Mouse (Mus musculus) forebrain, embryonic 12.5 days (tissue): Measurements from ENCODE around the gene Cyp2d9. TPM values are rescaled to one million over a fixed set of nuclear protein-coding genes. Genes with fewer than 3 reads are reported as not detected.
"Not testable (repeated sequence)": the region's sequence is repeated elsewhere in the genome, so short reads cannot be mapped to it uniquely, and the experiment has no call there.

ENCODE experiments used
- ATAC-seq: fragments of 200-750 bp; cut with Nextera tagmentation; 2 replicates; pipeline ENCODE4 v1.8.0; 2017; ENCODE audit warnings: moderate TSS enrichment; ENCODE audit not compliant: low FRiP score
- H3K27ac ChIP-seq: fragments of 300-500 bp; sonication (generic); 2 replicates; pipeline ENCODE4 v1.5.1; 2016; ENCODE audit warnings: mild to moderate bottlenecking
- H3K27me3 ChIP-seq: fragments of 300-500 bp; sonication (generic); 2 replicates; pipeline ENCODE4 v1.6.1; 2016; ENCODE audit warnings: mild to moderate bottlenecking
- H3K36me3 ChIP-seq: fragments of 300-500 bp; sonication (generic); replicated peaks from 2 replicates; pipeline ENCODE4 v1.6.1; 2016; ENCODE audit warnings: mild to moderate bottlenecking
- H3K4me1 ChIP-seq: fragments of 300-500 bp; sonication (generic); 2 replicates; pipeline ENCODE4 v1.6.1; 2016
- H3K4me2 ChIP-seq: fragments of 300-500 bp; sonication (generic); 2 replicates; pipeline ENCODE4 v1.6.1; 2016; ENCODE audit warnings: mild to moderate bottlenecking, moderate library complexity
- H3K4me3 ChIP-seq: fragments of 300-500 bp; sonication (generic); replicated peaks from 2 replicates; pipeline ENCODE4 v1.5.1; 2016; ENCODE audit warnings: mild to moderate bottlenecking
- H3K9ac ChIP-seq: fragments of 300-500 bp; sonication (generic); 2 replicates; pipeline ENCODE4 v1.6.1; 2016; ENCODE audit warnings: mild to moderate bottlenecking
- H3K9me3 ChIP-seq: fragments of 300-500 bp; sonication (generic); 2 replicates; pipeline ENCODE4 v1.6.1; 2016
- WGBS: fragments of 180-500 bp; shearing (Covaris S2); methylation state at CpG from one replicate; pipeline ENCODE4 v1.1.7; 2016; 5-methylcytosine and 5-hydroxymethylcytosine counted together
- polyA plus RNA-seq: library from polyadenylated mRNA; unstranded; fragments of >200 nt; fragmentation: Nextera tagmentation; extraction: Ambion mirVana; gene quantifications from 2 replicates; pipeline ENCODE4 v1.2.1, GENCODE M21; 2016

The Cyp2d9 gene
- polyA plus RNA-seq, 1 experiment from 2014 or later: not detected

GRCm38 (mm10) chr15:82416797-82417789 is 16.1 kb upstream of the Cyp2d9 start:
- peak; percentile 60; the same call in 1 of the 2 replicates for ATAC-seq
- Histone ChIP-seq H3K36me3 (no peaks in the 10 kb centered on the region), H3K4me1 (peaks cover 7% of the 10 kb centered on the region), H3K4me2 (peak overlapping the region; percentile 35), H3K9ac (0 out of 2 replicates have a peak overlapping the region, but pooled peaks have one; percentile 25), H3K9me3 (no peaks in the 10 kb centered on the region), H3K27ac (no peak overlapping the region), H3K27me3 (no peaks in the 10 kb centered on the region), H3K4me3 (no peak overlapping the region)
- 27% methylated on average over 16 of the region's 16 CpGs for WGBS

DNA sequence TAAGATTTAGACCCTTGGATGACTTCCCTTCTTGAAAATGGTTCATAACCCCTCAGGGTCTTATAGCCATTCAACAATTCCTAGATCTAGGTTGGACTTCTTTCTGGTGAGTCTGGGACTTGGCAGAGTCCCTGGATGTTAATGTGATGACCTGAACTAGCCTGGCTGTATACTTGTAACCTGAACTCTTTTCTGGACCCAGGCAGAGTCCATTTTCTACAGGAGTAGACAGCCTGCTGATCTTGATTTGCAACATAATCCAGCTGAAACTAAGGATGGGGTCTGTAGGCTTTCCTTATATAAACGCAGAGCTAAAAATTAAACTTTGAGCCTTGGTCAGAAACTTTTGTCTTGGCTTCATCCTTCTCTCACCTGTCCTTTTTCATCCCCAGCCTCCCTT is 14.6 kb upstream of the Cyp2d9 start:
- Histone ChIP-seq H3K4me1 (peaks cover 7% of the 10 kb centered on the region), H3K9me3 (no peaks in the 10 kb centered on the region), H3K4me2 (no peak overlapping the region), H3K4me3 (no peak overlapping the region), H3K9ac (no peak overlapping the region), H3K27ac (no peak overlapping the region), H3K36me3 (no peaks in the 10 kb centered on the region), H3K27me3 (no peaks in the 10 kb centered on the region)
- ATAC-seq: no peak
- 77% methylated on average over 1 of the region's 1 CpGs for WGBS

- 84% methylated on average over 4 of the region's 4 CpGs for WGBS
Observed at GRCm38 (mm10) chr15:82422935-82423334, 10.3 kb upstream of the Cyp2d9 start.

GRCm38 (mm10) chr15:82423471-82423870 is 9.8 kb upstream of the Cyp2d9 start:
- WGBS: 86% methylated on average over 3 of the region's 3 CpGs
- Histone ChIP-seq H3K4me1 (no peaks in the 10 kb centered on the region), H3K9ac (no peak overlapping the region), H3K27me3 (no peaks in the 10 kb centered on the region; the same call in 1 of the 2 replicates), H3K27ac (no peak overlapping the region), H3K4me2 (no peak overlapping the region), H3K9me3 (peaks cover 4% of the 10 kb centered on the region; the same call in 1 of the 2 replicates), H3K4me3 (no peak overlapping the region), H3K36me3 (no peaks in the 10 kb centered on the region)
- ATAC-seq: no peak

More at GRCm38 (mm10) chr15:82422935-82423334, 10.3 kb upstream of the Cyp2d9 start:
- Histone ChIP-seq H3K36me3 (no peaks in the 10 kb centered on the region), H3K4me2 (no peak overlapping the region), H3K27ac (no peak overlapping the region), H3K4me1 (no peaks in the 10 kb centered on the region), H3K4me3 (no peak overlapping the region), H3K27me3 (no peaks in the 10 kb centered on the region; the same call in 1 of the 2 replicates), H3K9ac (no peak overlapping the region), H3K9me3 (no peaks in the 10 kb centered on the region)
- no peak for ATAC-seq

DNA sequence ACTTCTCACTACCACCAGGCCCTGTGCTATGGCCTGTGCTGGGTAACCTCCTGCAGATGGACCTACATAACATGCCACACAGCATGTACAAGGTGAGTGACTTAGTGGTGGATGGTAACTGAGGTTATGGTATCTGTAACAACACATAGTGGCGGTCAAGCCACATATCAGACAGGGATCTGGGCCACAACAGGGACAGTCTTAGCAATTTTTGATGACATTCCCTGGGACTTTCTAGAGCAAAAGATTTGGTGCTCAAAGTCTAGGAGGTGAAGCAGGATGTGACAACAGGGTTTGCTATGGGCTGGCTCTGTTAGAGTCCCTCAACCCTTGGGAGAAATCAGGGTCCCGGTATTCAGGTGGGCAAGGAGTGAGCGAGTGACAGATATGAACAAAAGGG is 384 bp downstream of the Cyp2d9 start:
- H3K4me1 ChIP-seq: no peaks in the 10 kb centered on the region
- H3K27me3 ChIP-seq: 0 out of 2 replicates have a peak, but pooled peaks cover 4% of the 10 kb centered on the region
- H3K4me2 ChIP-seq: no peak overlapping the region
- ATAC-seq: no peak
- no peak overlapping the region for H3K9ac ChIP-seq
- WGBS: 95% methylated on average over 3 of the region's 3 CpGs
- peaks cover 7% of the 10 kb centered on the region for H3K9me3 ChIP-seq
- H3K4me3 ChIP-seq: no peak overlapping the region
- no peaks in the 10 kb centered on the region for H3K36me3 ChIP-seq
- no peak overlapping the region for H3K27ac ChIP-seq

GRCm38 (mm10) chr15:82434541-82434940 is 1.3 kb downstream of the Cyp2d9 start:
- Histone ChIP-seq H3K9ac (no peak overlapping the region), H3K27me3 (0 out of 2 replicates have a peak, but pooled peaks cover 4% of the 10 kb centered on the region), H3K4me3 (no peak overlapping the region), H3K9me3 (peaks cover 7% of the 10 kb centered on the region), H3K36me3 (no peaks in the 10 kb centered on the region), H3K4me2 (no peak overlapping the region), H3K4me1 (no peaks in the 10 kb centered on the region), H3K27ac (no peak overlapping the region)
- 92% methylated on average over 3 of the region's 3 CpGs for WGBS
- ATAC-seq: no peak

DNA sequence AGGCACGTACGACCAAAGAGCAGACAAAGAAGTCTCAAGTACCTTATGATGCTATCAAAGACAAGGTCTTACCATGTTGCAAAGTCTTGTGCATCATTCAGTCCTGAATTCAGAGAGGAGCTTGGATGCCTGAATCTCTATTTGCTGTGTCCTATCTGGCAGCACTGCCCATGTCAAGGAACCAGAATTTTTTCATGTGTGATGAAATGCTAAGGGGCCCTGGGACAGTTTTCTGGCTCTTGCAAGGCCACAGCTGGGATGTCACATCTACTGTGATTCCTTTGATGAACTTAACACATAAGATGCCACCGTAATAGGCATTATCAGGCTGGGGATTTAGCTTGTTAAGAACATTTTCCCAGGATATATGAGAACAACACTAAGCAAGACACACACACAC is 1.8 kb downstream of the Cyp2d9 start:
- no peaks in the 10 kb centered on the region for H3K4me1 ChIP-seq
- H3K4me3 ChIP-seq: no peak overlapping the region
- peaks cover 7% of the 10 kb centered on the region for H3K9me3 ChIP-seq
- no peak overlapping the region for H3K4me2 ChIP-seq
- H3K36me3 ChIP-seq: no peaks in the 10 kb centered on the region
- 82% methylated on average over 3 of the region's 3 CpGs for WGBS
- H3K27me3 ChIP-seq: 0 out of 2 replicates have a peak, but pooled peaks cover 4% of the 10 kb centered on the region
- no peak for ATAC-seq
- no peak overlapping the region for H3K9ac ChIP-seq
- H3K27ac ChIP-seq: no peak overlapping the region

DNA sequence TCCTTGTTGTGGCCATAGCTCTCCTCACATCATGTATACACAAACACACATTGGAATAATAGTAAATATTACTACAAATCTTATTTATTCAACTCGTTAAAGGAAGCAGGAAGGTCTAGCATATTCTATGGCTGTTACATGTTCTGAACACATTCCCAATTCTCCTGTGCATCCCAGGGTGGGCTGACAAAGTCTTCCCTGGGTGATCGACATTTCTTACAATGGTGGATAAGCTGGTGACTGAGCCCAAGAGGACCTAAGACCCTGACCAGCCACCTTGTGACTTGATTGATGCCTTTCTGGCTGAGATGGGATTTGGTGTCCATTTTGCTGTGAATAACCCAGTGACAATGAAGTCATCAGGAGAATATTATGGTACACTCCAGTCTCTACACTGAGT is 2.4 kb downstream of the Cyp2d9 start:
- no peaks in the 10 kb centered on the region for H3K4me1 ChIP-seq
- peaks cover 7% of the 10 kb centered on the region for H3K9me3 ChIP-seq
- no peaks in the 10 kb centered on the region for H3K36me3 ChIP-seq
- 86% methylated on average over 2 of the region's 2 CpGs for WGBS
- H3K4me2 ChIP-seq: no peak overlapping the region
- no peak overlapping the region for H3K27ac ChIP-seq
- H3K27me3 ChIP-seq: 0 out of 2 replicates have a peak, but pooled peaks cover 4% of the 10 kb centered on the region
- no peak overlapping the region for H3K4me3 ChIP-seq
- no peak overlapping the region for H3K9ac ChIP-seq
- no peak for ATAC-seq

- no peaks in the 10 kb centered on the region for H3K36me3 ChIP-seq
- H3K9me3 ChIP-seq: peaks cover 7% of the 10 kb centered on the region
- no peak for ATAC-seq
- 72% methylated on average over 5 of the region's 5 CpGs for WGBS
- H3K27me3 ChIP-seq: 0 out of 2 replicates have a peak, but pooled peaks cover 4% of the 10 kb centered on the region
- no peak overlapping the region for H3K27ac ChIP-seq
- H3K4me2 ChIP-seq: no peak overlapping the region
- no peak overlapping the region for H3K9ac ChIP-seq
- no peaks in the 10 kb centered on the region for H3K4me1 ChIP-seq
- no peak overlapping the region for H3K4me3 ChIP-seq
Observed at GRCm38 (mm10) chr15:82437975-82438617, 4.9 kb downstream of the Cyp2d9 start.

DNA sequence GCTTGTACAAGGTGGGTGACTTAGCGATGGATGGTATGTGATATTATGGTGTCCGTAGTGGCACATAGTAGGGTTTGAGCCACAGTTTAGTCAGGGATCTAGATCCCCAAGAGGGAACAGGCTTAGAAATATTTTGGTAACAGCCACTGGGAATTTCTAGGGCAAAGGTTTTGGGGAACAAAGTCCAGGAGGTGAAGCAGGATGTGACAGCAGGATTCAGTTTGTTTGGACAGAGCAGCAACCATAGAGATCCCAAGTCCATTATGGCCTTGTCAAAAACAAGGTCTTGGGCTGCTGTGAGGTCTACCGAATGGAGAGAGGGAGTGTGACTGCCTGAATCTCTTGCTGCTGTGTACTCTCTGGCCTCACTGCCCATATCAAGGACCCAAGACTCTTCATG is 10.4 kb downstream of the Cyp2d9 start:
- Histone ChIP-seq H3K4me1 (peaks cover 3% of the 10 kb centered on the region; the same call in 1 of the 2 replicates), H3K27ac (no peak overlapping the region), H3K4me2 (no peak overlapping the region), H3K9me3 (no peaks in the 10 kb centered on the region), H3K9ac (no peak overlapping the region), H3K36me3 (no peaks in the 10 kb centered on the region), H3K4me3 (no peak overlapping the region), H3K27me3 (no peaks in the 10 kb centered on the region)
- no peak for ATAC-seq
- WGBS: 93% methylated on average over 3 of the region's 3 CpGs

DNA sequence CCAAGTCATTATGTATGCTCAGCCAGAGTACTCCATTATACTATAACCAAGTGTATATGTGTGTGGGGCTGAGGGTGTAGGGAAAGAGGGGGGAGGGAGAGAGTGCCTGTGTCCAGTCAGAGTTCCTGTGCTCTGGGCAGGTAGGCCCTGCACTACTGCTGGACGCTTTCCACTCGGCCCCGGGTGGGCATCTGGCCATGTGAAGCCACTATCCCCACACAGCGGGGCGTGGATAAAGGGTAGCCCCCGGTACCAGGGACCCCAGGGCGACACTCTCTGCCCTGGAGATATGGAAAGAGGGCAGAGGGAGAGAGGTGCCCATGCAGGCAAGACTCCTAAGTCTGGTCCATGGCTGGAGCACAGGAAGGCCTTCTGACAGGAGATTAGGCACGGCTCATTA is 12.0 kb downstream of the Cyp2d9 start:
- Histone ChIP-seq H3K36me3 (no peaks in the 10 kb centered on the region), H3K4me1 (peaks cover 3% of the 10 kb centered on the region; the same call in 1 of the 2 replicates), H3K9me3 (no peaks in the 10 kb centered on the region), H3K9ac (no peak overlapping the region), H3K27me3 (no peaks in the 10 kb centered on the region), H3K4me2 (no peak overlapping the region), H3K4me3 (no peak overlapping the region), H3K27ac (no peak overlapping the region)
- WGBS: 84% methylated on average over 8 of the region's 8 CpGs
- ATAC-seq: no peak

DNA sequence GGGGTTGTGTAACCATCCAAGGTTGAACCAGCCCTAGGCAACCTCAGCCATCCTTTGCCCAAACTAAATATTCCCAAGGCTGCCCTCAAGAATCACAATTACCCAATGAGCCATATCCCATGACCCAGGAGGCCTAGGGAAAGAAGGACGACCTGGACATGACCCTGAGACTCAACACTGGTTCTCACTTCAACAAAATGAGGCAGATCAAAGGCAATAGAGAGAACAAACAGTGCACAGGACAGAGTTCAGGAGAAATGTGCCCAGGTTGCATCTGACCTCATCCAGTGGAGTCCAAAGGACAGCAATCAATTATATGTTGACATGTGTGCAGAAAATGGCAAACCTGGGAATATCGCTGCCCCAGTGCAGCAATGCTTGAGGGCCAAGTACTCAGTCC is 16.8 kb downstream of the Cyp2d9 start:
- ATAC-seq, H3K4me1 ChIP-seq, H3K27me3 ChIP-seq, H3K36me3 ChIP-seq, H3K9me3 ChIP-seq, H3K27ac ChIP-seq, H3K4me3 ChIP-seq, H3K4me2 ChIP-seq, H3K9ac ChIP-seq: not testable (repeated sequence)
- WGBS: 67% methylated on average over 2 of the region's 2 CpGs
